Mouse (Mus musculus): ENCODE measurements at regions not wholly inside any gene's neighbourhood (a gene's known extent, or its start where the extent isn't known, plus 50 kb on each side); places are given as distances from the start of the nearest gene placed in this dataset.

DNA sequence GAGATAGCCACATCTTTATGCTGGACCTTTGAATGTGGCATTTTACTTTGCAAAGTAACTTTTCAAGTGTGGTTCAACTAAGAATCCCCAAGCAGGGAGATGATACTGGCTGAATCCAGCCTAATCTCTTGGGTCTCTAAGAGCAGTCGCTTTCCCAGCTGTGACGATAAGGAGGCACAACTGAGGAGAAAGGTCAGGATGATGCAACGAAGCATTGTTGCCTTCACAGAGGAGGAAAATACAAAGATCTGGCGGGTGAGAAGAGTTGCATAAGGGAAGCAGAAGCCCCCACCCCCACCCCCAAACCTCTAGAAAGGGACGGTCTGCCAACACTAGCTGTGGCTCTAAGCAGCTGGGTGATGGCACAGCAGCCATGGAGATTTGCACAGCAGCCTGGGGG, 2298.6 kb upstream of the Gm7489 start:
- H3K4me1 ChIP-seq (ENCODE audit: control insufficient read depth, insufficient read depth, low read length) = no peaks in the 10 kb centered on the region
- no peak overlapping the region for H3K27ac ChIP-seq (ENCODE audit: control insufficient read depth, insufficient read depth, low read depth, low read length)
- H3K4me3 ChIP-seq (ENCODE audit: control insufficient read depth, low read depth, low read length) = no peak overlapping the region
- H3K36me3 ChIP-seq (ENCODE audit: control insufficient read depth, insufficient read depth, low read length) = no peaks in the 10 kb centered on the region
- no peak for TF ChIP-seq POLR2A (IDR thresholded peaks at IDR 0.05; ENCODE audit: control insufficient read depth, low read depth, low read length)
- TF ChIP-seq CTCF (IDR thresholded peaks at IDR 0.05; ENCODE audit: control insufficient read depth, insufficient read depth, insufficient replicate concordance, low read depth, low read length) = no peak
- no peaks in the 10 kb centered on the region for H3K27me3 ChIP-seq (ENCODE audit: control insufficient read depth, insufficient read depth, low read length)

DNA sequence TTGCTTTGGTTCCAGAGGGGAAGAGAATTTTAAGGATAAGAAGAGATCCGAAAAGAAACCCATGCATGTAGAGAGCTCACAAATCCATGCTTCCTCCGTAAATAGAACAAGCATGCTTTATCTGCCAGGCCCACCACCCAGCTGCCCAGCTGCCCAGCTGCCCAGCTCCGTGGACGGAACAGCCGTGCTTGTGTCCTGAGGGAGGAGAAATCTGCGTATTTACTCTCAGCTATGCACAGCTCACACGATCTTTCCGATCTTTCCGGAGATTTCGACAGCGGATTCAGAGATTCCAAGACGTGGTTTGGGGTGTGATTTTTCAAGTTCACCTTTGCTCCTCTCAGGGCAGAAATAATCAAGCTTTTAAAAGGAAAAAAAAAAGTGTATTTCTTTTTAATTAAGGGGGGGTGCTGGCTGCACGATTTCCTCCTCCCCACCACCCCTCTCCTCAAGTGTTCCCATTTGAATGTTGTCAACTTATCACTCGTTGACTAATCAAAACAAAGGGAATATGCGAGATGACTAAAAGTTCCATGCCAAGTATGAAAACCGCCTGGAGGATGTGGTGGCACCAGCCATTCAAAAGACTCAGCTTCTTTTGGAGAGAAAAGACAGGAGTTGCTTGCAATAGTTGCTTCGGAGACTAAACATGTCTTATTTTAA, 2293.2 kb upstream of the Gm7489 start:
- no peak overlapping the region for H3K4me3 ChIP-seq (ENCODE audit: control insufficient read depth, low read depth, low read length)
- 0 out of 2 replicates have a peak overlapping the region, but pooled peaks have one; percentile 36 for H3K27ac ChIP-seq (ENCODE audit: control insufficient read depth, insufficient read depth, low read depth, low read length)
- H3K36me3 ChIP-seq (ENCODE audit: control insufficient read depth, insufficient read depth, low read length) = no peaks in the 10 kb centered on the region
- TF ChIP-seq CTCF (IDR thresholded peaks at IDR 0.05; ENCODE audit: control insufficient read depth, insufficient read depth, insufficient replicate concordance, low read depth, low read length) (no peak), POLR2A (IDR thresholded peaks at IDR 0.05; ENCODE audit: control insufficient read depth, low read depth, low read length) (no peak)
- H3K4me1 ChIP-seq (ENCODE audit: control insufficient read depth, insufficient read depth, low read length) = peaks cover 14% of the 10 kb centered on the region
- H3K27me3 ChIP-seq (ENCODE audit: control insufficient read depth, insufficient read depth, low read length) = no peaks in the 10 kb centered on the region

GRCm38 (mm10) chr15:51592069-51592435, 2292.7 kb upstream of the Gm7489 start:
- no peak overlapping the region for H3K4me3 ChIP-seq (ENCODE audit: control insufficient read depth, low read depth, low read length)
- no peak overlapping the region for H3K27ac ChIP-seq (ENCODE audit: control insufficient read depth, insufficient read depth, low read depth, low read length)
- no peak for TF ChIP-seq POLR2A (IDR thresholded peaks at IDR 0.05; ENCODE audit: control insufficient read depth, low read depth, low read length)
- no peak for TF ChIP-seq CTCF (IDR thresholded peaks at IDR 0.05; ENCODE audit: control insufficient read depth, insufficient read depth, insufficient replicate concordance, low read depth, low read length)
- peaks cover 14% of the 10 kb centered on the region for H3K4me1 ChIP-seq (ENCODE audit: control insufficient read depth, insufficient read depth, low read length)
- no peaks in the 10 kb centered on the region for H3K36me3 ChIP-seq (ENCODE audit: control insufficient read depth, insufficient read depth, low read length)
- no peaks in the 10 kb centered on the region for H3K27me3 ChIP-seq (ENCODE audit: control insufficient read depth, insufficient read depth, low read length)

- no peak overlapping the region for H3K4me3 ChIP-seq (ENCODE audit: control insufficient read depth, low read depth, low read length)
- no peaks in the 10 kb centered on the region for H3K36me3 ChIP-seq (ENCODE audit: control insufficient read depth, insufficient read depth, low read length)
- TF ChIP-seq CTCF (IDR thresholded peaks at IDR 0.05; ENCODE audit: control insufficient read depth, insufficient read depth, insufficient replicate concordance, low read depth, low read length) (no peak), POLR2A (IDR thresholded peaks at IDR 0.05; ENCODE audit: control insufficient read depth, low read depth, low read length) (no peak)
These were observed 2291.9 kb upstream of the Gm7489 start for GRCm38 (mm10) chr15:51592511-51593498.

GRCm38 (mm10) chr15:51594060-51594459, 2290.6 kb upstream of the Gm7489 start:
- Histone ChIP-seq H3K4me1 (ENCODE audit: control insufficient read depth, insufficient read depth, low read length) (peaks cover 14% of the 10 kb centered on the region), H3K27ac (ENCODE audit: control insufficient read depth, insufficient read depth, low read depth, low read length) (no peak overlapping the region), H3K27me3 (ENCODE audit: control insufficient read depth, insufficient read depth, low read length) (no peaks in the 10 kb centered on the region), H3K36me3 (ENCODE audit: control insufficient read depth, insufficient read depth, low read length) (no peaks in the 10 kb centered on the region), H3K4me3 (ENCODE audit: control insufficient read depth, low read depth, low read length) (no peak overlapping the region)
- TF ChIP-seq POLR2A (IDR thresholded peaks at IDR 0.05; ENCODE audit: control insufficient read depth, low read depth, low read length) (no peak), CTCF (IDR thresholded peaks at IDR 0.05; ENCODE audit: control insufficient read depth, insufficient read depth, insufficient replicate concordance, low read depth, low read length) (no peak)

More at GRCm38 (mm10) chr15:51592511-51593498, 2291.9 kb upstream of the Gm7489 start:
- Histone ChIP-seq H3K27me3 (ENCODE audit: control insufficient read depth, insufficient read depth, low read length) (no peaks in the 10 kb centered on the region), H3K27ac (ENCODE audit: control insufficient read depth, insufficient read depth, low read depth, low read length) (no peak overlapping the region), H3K4me1 (ENCODE audit: control insufficient read depth, insufficient read depth, low read length) (peaks cover 14% of the 10 kb centered on the region)

DNA sequence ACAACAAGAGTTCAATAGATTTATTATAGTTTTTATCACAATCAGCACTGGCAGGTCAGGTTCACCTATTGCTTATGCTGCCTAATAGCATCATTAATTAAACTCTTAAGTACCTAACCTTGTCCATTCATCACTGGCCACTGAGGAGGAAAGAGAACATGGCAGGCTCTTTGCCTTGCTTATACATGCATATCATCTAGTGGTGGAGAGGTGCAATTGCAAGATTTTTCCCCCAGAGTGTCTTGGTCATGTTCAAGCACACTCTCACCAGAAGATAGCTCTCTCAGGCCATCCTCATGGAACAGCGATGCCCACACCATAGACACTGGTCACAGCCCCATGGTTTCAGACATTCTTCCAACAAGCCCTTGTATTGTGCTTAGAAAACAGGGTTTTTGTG, 2289.1 kb upstream of the Gm7489 start:
- Histone ChIP-seq H3K4me3 (ENCODE audit: control insufficient read depth, low read depth, low read length) (no peak overlapping the region), H3K36me3 (ENCODE audit: control insufficient read depth, insufficient read depth, low read length) (no peaks in the 10 kb centered on the region), H3K27me3 (ENCODE audit: control insufficient read depth, insufficient read depth, low read length) (no peaks in the 10 kb centered on the region), H3K27ac (ENCODE audit: control insufficient read depth, insufficient read depth, low read depth, low read length) (no peak overlapping the region), H3K4me1 (ENCODE audit: control insufficient read depth, insufficient read depth, low read length) (peaks cover 14% of the 10 kb centered on the region)
- TF ChIP-seq CTCF (IDR thresholded peaks at IDR 0.05; ENCODE audit: control insufficient read depth, insufficient read depth, insufficient replicate concordance, low read depth, low read length) (no peak), POLR2A (IDR thresholded peaks at IDR 0.05; ENCODE audit: control insufficient read depth, low read depth, low read length) (no peak)

DNA sequence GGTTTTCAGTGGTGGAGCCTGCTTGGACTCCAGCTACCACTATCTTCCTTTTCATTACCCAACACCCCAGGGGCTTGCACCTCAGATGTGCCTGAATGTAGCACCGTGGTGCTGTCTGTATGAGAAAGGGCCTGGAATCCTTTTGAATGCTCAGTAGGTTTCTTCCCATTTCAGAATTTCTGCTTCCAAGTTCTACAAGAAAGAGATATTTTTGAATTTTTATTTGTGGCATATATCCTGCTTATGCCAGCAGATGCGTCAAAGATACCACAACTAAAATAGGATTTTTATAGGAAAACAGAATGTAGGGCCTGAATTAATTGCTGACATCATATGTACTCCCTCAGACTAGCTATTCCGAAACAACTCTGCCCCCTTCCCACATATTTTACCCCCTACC, 2286.9 kb upstream of the Gm7489 start:
- Histone ChIP-seq H3K27ac (ENCODE audit: control insufficient read depth, insufficient read depth, low read depth, low read length) (no peak overlapping the region), H3K27me3 (ENCODE audit: control insufficient read depth, insufficient read depth, low read length) (no peaks in the 10 kb centered on the region), H3K4me3 (ENCODE audit: control insufficient read depth, low read depth, low read length) (no peak overlapping the region), H3K4me1 (ENCODE audit: control insufficient read depth, insufficient read depth, low read length) (peaks cover 4% of the 10 kb centered on the region; the same call in 1 of the 2 replicates), H3K36me3 (ENCODE audit: control insufficient read depth, insufficient read depth, low read length) (no peaks in the 10 kb centered on the region)
- TF ChIP-seq CTCF (IDR thresholded peaks at IDR 0.05; ENCODE audit: control insufficient read depth, insufficient read depth, insufficient replicate concordance, low read depth, low read length) = no peak
- no peak for TF ChIP-seq POLR2A (IDR thresholded peaks at IDR 0.05; ENCODE audit: control insufficient read depth, low read depth, low read length)

Data from testis, adult 2 months (tissue).